Mouse (Mus musculus) spleen, adult 2 months (tissue): Measurements from ENCODE around the gene Pnrc1. TPM values are rescaled to one million over a fixed set of nuclear protein-coding genes. Genes with fewer than 3 reads are reported as not detected.

Experiments used
- DNase-seq, 2 experiments: peaks; one replicate each; pipeline versions ENCODE4 v3.0.0 to v3.0.0-alpha.2; 2012 to 2021; ENCODE audit warnings: low spot score in 2 of 2, low read depth in 1 of 2
- H3K27ac ChIP-seq: fragments of 200-500 bp; 2 replicates; pipeline ENCODE4 v1.5.1; 2012; ENCODE audit warnings: low read length, inconsistent platforms; ENCODE audit not compliant: insufficient read depth
- H3K27me3 ChIP-seq: fragments of 200-500 bp; 2 replicates; pipeline ENCODE4 v1.6.1; 2012; ENCODE audit warnings: mild to moderate bottlenecking, moderate library complexity, low read length, inconsistent platforms; ENCODE audit not compliant: control insufficient read depth, insufficient read depth
- H3K36me3 ChIP-seq: fragments of 200-500 bp; 2 replicates; pipeline ENCODE4 v1.6.1; 2012; ENCODE audit warnings: mild to moderate bottlenecking, low read length, inconsistent platforms; ENCODE audit not compliant: control insufficient read depth, insufficient read depth
- H3K4me1 ChIP-seq: fragments of 200-500 bp; 2 replicates; pipeline ENCODE4 v1.6.1; 2011; ENCODE audit warnings: inconsistent platforms; ENCODE audit not compliant: control insufficient read depth, insufficient read depth, insufficient read length
- H3K4me3 ChIP-seq: fragments of 200-500 bp; 2 replicates; pipeline ENCODE4 v1.5.1; 2011; ENCODE audit warnings: mild to moderate bottlenecking, inconsistent platforms; ENCODE audit not compliant: insufficient read depth, insufficient read length; ENCODE audit errors: extremely low read depth
- CTCF ChIP-seq: fragments of 200-500 bp; IDR thresholded peaks from 2 replicates; pipeline ENCODE4 v1.5.1; 2011; ENCODE audit warnings: mild to moderate bottlenecking, inconsistent platforms; ENCODE audit not compliant: insufficient read depth, insufficient read length, insufficient replicate concordance; ENCODE audit errors: extremely low read depth
- POLR2A ChIP-seq: fragments of 200-500 bp; IDR thresholded peaks from 2 replicates; pipeline ENCODE4 v1.6.1; 2011; ENCODE audit warnings: low read depth, low read length, inconsistent platforms
- WGBS: fragments of 180-500 bp; shearing (Covaris S2); methylation state at CpG from one replicate; pipeline ENCODE4 v1.1.7; 2018; 5-methylcytosine and 5-hydroxymethylcytosine counted together
- polyA plus RNA-seq: library from polyadenylated mRNA; depleted of rRNA; stranded (reverse); fragments of >200 nt; gene quantifications from 2 replicates; pipeline ENCODE4 v1.2.3, GENCODE M21; 2012

Gene Pnrc1
- polyA plus RNA-seq, 1 experiment, result 64.6 TPM

DNA sequence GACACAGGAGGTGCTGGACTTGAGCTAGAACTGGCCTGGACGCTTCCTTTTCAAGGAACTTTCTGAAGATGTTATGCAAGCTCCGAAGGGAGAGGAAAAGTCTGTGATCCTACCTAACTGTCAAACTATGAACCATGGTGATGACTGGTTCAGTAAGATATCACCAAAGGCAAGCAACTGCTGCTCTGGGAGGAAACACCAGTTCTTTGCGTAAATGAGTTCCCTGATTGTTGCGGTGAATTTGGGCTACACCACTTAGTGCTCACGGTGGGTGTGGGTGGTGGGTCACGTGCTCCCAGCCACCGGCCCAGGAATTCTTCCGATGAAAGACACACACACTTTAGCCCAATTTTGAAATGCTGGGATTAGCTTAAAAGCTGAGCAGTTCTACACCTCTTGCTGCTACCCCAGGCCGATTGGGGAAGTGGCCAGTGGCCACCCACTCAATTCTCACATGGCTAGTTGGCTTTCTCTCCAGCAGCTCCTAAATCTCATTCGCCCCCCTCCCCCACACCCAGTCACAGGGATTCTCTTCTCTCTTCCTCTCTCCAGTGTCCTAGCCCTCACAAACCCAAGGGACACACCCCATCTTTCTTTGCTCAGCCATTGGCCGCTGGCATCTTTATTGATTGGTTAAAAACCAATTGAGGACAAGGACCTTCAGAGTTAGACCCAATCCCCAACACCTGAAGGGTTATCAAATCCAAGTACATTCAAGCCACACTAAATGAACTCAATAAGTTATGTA is 24.8 kb downstream of the Pnrc1 start:
- TF ChIP-seq POLR2A (no peak), CTCF (no peak)
- Histone ChIP-seq H3K36me3 (no peaks in the 10 kb centered on the region), H3K4me3 (no peak overlapping the region), H3K27ac (no peak overlapping the region), H3K4me1 (peaks cover 7% of the 10 kb centered on the region; the same call in 1 of the 2 replicates), H3K27me3 (no peaks in the 10 kb centered on the region)
- no peak for DNase-seq
- WGBS, result 75% methylated on average over 11 of the region's 11 CpGs

DNA sequence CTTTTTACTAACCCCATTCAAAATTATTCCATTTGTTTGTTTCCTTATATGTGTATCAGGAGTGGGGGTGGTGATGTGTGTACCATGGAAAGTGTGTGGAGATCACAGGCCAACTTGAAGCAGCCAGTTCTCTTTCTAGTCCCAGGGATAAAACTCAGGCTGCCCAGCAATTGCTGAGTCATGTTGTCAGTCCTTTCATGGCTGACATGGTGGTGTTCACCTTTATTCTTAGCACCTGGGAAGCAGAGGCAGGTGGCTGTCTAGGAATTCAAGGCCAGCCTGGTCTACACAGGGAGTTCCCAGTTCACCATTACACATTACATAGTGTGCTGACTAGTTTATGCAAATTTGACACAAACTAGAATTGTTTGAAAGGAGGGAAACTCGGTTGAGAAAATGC is 27.1 kb downstream of the Pnrc1 start:
- Histone ChIP-seq H3K36me3 (no peaks in the 10 kb centered on the region), H3K27me3 (no peaks in the 10 kb centered on the region), H3K4me1 (peaks cover 7% of the 10 kb centered on the region; the same call in 1 of the 2 replicates), H3K27ac (no peak overlapping the region), H3K4me3 (no peak overlapping the region)
- WGBS, result 90% methylated on average over 1 of the region's 1 CpGs
- no peak for DNase-seq
- TF ChIP-seq POLR2A (no peak), CTCF (no peak)

DNA sequence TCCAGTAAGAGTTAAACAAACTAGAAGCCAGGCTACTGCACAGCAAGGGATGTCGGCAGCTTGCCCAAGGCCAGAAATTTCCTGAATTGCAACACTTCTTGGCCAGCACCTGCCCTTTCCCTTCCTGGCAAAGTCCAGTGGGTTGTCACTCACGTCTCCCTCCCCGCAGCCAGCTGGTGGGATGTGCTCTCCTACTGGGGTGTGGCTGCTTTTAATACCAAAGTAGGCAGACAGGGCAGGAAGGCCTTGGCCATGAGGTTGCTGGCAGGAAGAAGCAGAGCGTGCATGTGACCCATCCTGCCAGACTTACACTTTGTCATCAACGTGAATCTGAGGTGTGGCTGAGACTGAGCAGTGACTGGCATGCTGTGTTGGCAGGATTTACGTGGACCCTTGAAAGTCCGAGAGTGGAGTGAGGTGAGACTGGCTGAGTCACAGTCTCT is 28.6 kb downstream of the Pnrc1 start:
- WGBS, result 18% methylated on average over 7 of the region's 7 CpGs
- peaks cover 7% of the 10 kb centered on the region; the same call in 1 of the 2 replicates for H3K4me1 ChIP-seq
- TF ChIP-seq POLR2A (no peak), CTCF (no peak)
- H3K27ac ChIP-seq, result peak overlapping the region; percentile 4; the same call in 1 of the 2 replicates
- H3K27me3 ChIP-seq, result no peaks in the 10 kb centered on the region
- H3K4me3 ChIP-seq, result no peak overlapping the region
- DNase-seq, result no peak
- no peaks in the 10 kb centered on the region for H3K36me3 ChIP-seq

DNA sequence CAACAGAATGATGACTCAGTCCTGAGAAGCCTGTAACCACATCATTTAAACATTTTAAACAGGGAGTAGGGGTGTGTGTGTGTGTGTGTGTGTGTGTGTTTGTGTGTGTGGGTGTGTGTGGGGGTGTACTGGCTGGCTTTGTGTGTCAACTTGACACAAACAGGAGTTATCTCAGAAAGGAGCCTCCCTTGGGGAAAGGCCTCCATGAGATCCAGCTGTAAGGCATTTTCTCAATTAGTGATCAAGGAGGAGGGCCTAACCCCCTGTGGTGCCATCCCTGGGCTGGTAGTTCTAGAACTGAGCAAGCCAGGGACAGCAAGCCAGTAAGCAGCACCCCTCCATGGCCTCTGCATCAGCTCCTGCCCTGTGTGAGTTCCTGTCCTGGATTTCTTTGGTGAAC is 29.7 kb downstream of the Pnrc1 start:
- Histone ChIP-seq H3K4me3 (no peak overlapping the region), H3K36me3 (no peaks in the 10 kb centered on the region), H3K27ac (no peak overlapping the region), H3K4me1 (peaks cover 7% of the 10 kb centered on the region; the same call in 1 of the 2 replicates), H3K27me3 (no peaks in the 10 kb centered on the region)
- TF ChIP-seq CTCF, result no peak
- DNase-seq, result no peak

DNA sequence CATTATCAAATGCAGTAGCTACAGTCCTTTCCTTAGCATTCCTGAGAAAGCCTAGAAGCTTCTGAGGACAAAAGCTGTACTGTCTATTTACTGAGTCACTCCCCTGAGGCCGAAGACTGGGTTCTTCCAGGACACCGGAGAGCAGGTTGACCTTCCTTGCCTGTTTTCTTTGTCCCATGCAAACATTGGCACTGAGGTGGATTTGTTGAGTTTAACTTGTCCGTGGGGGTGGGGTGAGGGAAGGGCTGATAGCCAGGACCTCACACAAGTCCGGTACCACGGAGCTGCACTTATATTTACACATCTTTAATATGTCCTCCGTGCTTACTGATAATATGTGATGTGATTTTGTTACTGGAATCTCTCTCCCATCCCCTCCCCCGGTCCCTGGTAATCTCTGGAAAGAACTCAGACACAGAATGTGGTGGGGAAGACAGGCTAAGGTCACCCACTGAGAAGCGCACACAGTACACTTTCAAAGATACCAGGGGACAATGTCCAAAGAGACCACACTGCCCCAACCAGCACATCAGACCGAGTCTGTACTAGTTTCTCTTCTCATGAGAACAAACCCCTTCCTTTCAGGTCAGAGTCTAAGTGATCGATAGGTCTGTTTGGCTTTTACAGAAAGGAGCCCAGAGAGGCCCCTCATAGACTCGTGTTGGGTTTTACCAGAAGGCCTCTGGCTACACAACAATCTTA is 32.5 kb downstream of the Pnrc1 start:
- Histone ChIP-seq H3K36me3 (no peaks in the 10 kb centered on the region), H3K27ac (no peak overlapping the region), H3K4me3 (no peak overlapping the region), H3K27me3 (no peaks in the 10 kb centered on the region), H3K4me1 (peaks cover 7% of the 10 kb centered on the region; the same call in 1 of the 2 replicates)
- TF ChIP-seq CTCF (no peak), POLR2A (no peak)
- no peak for DNase-seq
- WGBS, result 89% methylated on average over 11 of the region's 11 CpGs

DNA sequence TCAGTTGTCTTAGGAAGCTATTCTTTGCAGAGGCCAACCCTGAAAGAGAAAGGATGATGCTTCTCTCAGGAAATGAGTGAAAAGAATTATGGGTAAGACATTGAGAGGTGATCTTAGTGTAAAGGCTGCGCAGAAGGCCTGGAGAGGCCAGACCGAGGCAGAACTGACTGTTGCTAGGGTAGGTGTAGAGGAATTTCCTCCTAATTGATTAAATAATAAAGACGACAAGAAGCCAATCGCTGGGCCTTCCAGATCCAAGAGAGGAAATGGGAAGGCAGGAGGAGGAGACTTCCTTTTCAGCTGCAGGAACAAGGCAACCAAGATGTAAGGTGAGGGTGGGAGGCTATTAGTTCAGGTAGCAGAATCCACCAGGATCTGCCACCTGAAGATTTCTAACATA is 35.3 kb downstream of the Pnrc1 start:
- TF ChIP-seq CTCF, result no peak
- TF ChIP-seq POLR2A, result no peak
- Histone ChIP-seq H3K4me1 (no peaks in the 10 kb centered on the region), H3K36me3 (no peaks in the 10 kb centered on the region), H3K27ac (no peak overlapping the region), H3K4me3 (no peak overlapping the region), H3K27me3 (no peaks in the 10 kb centered on the region)
- WGBS, result 88% methylated on average over 4 of the region's 4 CpGs
- DNase-seq, result no peak

DNA sequence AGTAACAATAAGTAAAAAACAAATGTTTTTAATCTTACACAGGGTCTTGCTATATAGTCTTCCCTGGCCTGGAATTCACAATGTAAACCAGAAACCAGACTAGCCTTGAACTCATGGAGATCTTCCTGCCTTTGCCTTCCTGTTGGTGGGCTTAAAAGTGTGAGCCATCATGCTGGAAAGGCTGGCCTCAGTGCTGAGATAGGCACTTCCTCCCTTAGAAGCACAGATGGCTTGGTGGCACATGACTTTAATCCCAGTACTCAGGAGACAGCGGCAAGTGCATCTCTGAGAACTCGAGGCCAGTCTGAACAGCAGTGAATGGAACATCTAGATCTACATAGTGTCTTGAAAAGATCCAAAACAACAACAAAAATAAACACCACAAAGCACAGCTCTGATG is 39.1 kb downstream of the Pnrc1 start:
- peaks cover 5% of the 10 kb centered on the region for H3K4me1 ChIP-seq
- H3K27ac ChIP-seq, result no peak overlapping the region
- DNase-seq, result no peak
- H3K36me3 ChIP-seq, result peaks cover 4% of the 10 kb centered on the region
- whole genome bisulfite sequencing, result 57% methylated on average over 2 of the region's 2 CpGs
- no peak overlapping the region for H3K4me3 ChIP-seq
- TF ChIP-seq POLR2A (no peak), CTCF (no peak)
- no peaks in the 10 kb centered on the region for H3K27me3 ChIP-seq
